Mouse (Mus musculus): ENCODE results near the gene Krtap31-1. TPM values are rescaled to one million over a fixed set of nuclear protein-coding genes. Genes with fewer than 3 reads are reported as not detected.

The Krtap31-1 gene
- polyA plus RNA-seq, 1 experiment from 2014 or later: not detected

GRCm38 (mm10) chr11:99937751-99938264 lies 30.1 kb downstream of the Krtap31-1 start:
- DNase-seq (ENCODE audit: low spot score): no peak

GRCm38 (mm10) chr11:99948175-99948574 lies 40.5 kb downstream of the Krtap31-1 start, which contains the start of gene Krtap9-5:
Gene Krtap9-5 (plus strand): TSS chr11:99948475.
- Histone ChIP-seq H3K9ac (replicated peaks; ENCODE audit: low read depth) (no peak within 1 kb of the TSS), H3K36me3 (ENCODE audit: insufficient read depth, low read length) (no peaks in the 10 kb centered on the region)
- 87% methylated on average over 2 of the region's 2 CpGs for WGBS

More at GRCm38 (mm10) chr11:99937751-99938264, 30.1 kb downstream of the Krtap31-1 start:
- Histone ChIP-seq H3K9ac (replicated peaks; ENCODE audit: low read depth) (no peak overlapping the region), H3K27ac (ENCODE audit: low read length) (no peak overlapping the region), H3K27me3 (replicated peaks; ENCODE audit: insufficient read depth, low read length) (no peaks in the 10 kb centered on the region), H3K36me3 (ENCODE audit: insufficient read depth, low read length) (no peaks in the 10 kb centered on the region), H3K9me3 (ENCODE audit: low read length) (no peaks in the 10 kb centered on the region), H3K4me3 (ENCODE audit: low read depth, low read length) (no peak overlapping the region), H3K4me1 (ENCODE audit: insufficient read depth, low read depth, low read length) (no peaks in the 10 kb centered on the region), H3K4me2 (replicated peaks; ENCODE audit: low read depth, low read length) (no peak overlapping the region)
- ATAC-seq: no peak
- 78% methylated on average over 9 of the region's 9 CpGs for WGBS
- no peak for TF ChIP-seq EP300 (IDR thresholded peaks at IDR 0.05)
- no peak for TF ChIP-seq CTCF (IDR thresholded peaks at IDR 0.05)

More at GRCm38 (mm10) chr11:99948175-99948574, 40.5 kb downstream of the Krtap31-1 start, which contains the start of gene Krtap9-5:
- Histone ChIP-seq H3K27ac (ENCODE audit: low read length) (no peak within 1 kb of the TSS), H3K4me1 (ENCODE audit: insufficient read depth, low read depth, low read length) (no peaks in the 10 kb centered on the region), H3K27me3 (replicated peaks; ENCODE audit: insufficient read depth, low read length) (no peaks in the 10 kb centered on the region), H3K9me3 (ENCODE audit: low read length) (no peaks in the 10 kb centered on the region), H3K4me3 (ENCODE audit: low read depth, low read length) (no peak within 1 kb of the TSS), H3K4me2 (replicated peaks; ENCODE audit: low read depth, low read length) (no peak within 1 kb of the TSS)
- no peak for TF ChIP-seq CTCF (IDR thresholded peaks at IDR 0.05)
- no peak for TF ChIP-seq EP300 (IDR thresholded peaks at IDR 0.05)
- DNase-seq (ENCODE audit: low spot score) (no peak), ATAC-seq (no peak)

Other genes starting within 250 kb of the Krtap31-1 start
- not detected in 2 replicates for gene Gm11563, start 249.0 kb upstream of the Krtap31-1 start, polyA plus RNA-seq (2015; fragmentation: Nextera tagmentation; extraction: Ambion mirVana)
- gene Krtap4-6, start 242.0 kb upstream of the Krtap31-1 start, polyA plus RNA-seq (2015; fragmentation: Nextera tagmentation; extraction: Ambion mirVana): not detected in 2 replicates
- not detected in 2 replicates for gene Gm14190, start 217.2 kb upstream of the Krtap31-1 start, polyA plus RNA-seq (2015; fragmentation: Nextera tagmentation; extraction: Ambion mirVana)
- not detected in 2 replicates for gene Gm14180, start 173.6 kb upstream of the Krtap31-1 start, polyA plus RNA-seq (2015; fragmentation: Nextera tagmentation; extraction: Ambion mirVana)
- gene Gm11595, start 135.0 kb upstream of the Krtap31-1 start, polyA plus RNA-seq (2015; fragmentation: Nextera tagmentation; extraction: Ambion mirVana): not detected in 2 replicates
- not detected in 2 replicates for gene Krtap4-8, start 127.2 kb upstream of the Krtap31-1 start, polyA plus RNA-seq (2015; fragmentation: Nextera tagmentation; extraction: Ambion mirVana)
- gene Krtap4-9, start 122.7 kb upstream of the Krtap31-1 start, polyA plus RNA-seq (2015; fragmentation: Nextera tagmentation; extraction: Ambion mirVana): not detected in 2 replicates
- gene Gm11596, start 114.5 kb upstream of the Krtap31-1 start, polyA plus RNA-seq (2015; fragmentation: Nextera tagmentation; extraction: Ambion mirVana): not detected in 2 replicates
- gene Gm11569, start 109.0 kb upstream of the Krtap31-1 start, polyA plus RNA-seq (2015; fragmentation: Nextera tagmentation; extraction: Ambion mirVana): not detected in 2 replicates
- gene Gm11554, start 103.5 kb upstream of the Krtap31-1 start, polyA plus RNA-seq (2015; fragmentation: Nextera tagmentation; extraction: Ambion mirVana): not detected in 2 replicates
- not detected in 2 replicates for gene Krtap4-13, start 98.0 kb upstream of the Krtap31-1 start, polyA plus RNA-seq (2015; fragmentation: Nextera tagmentation; extraction: Ambion mirVana)
- not detected in 2 replicates for gene Gm11564, start 92.3 kb upstream of the Krtap31-1 start, polyA plus RNA-seq (2015; fragmentation: Nextera tagmentation; extraction: Ambion mirVana)
- not detected in 2 replicates for gene 2300003K06Rik, start 69.9 kb upstream of the Krtap31-1 start, polyA plus RNA-seq (2015; fragmentation: Nextera tagmentation; extraction: Ambion mirVana)
- gene Krtap4-16, start 56.3 kb upstream of the Krtap31-1 start, polyA plus RNA-seq (2015; fragmentation: Nextera tagmentation; extraction: Ambion mirVana): not detected in 2 replicates
- gene Gm11568, start 50.0 kb upstream of the Krtap31-1 start, polyA plus RNA-seq (2015; fragmentation: Nextera tagmentation; extraction: Ambion mirVana): not detected in 2 replicates
- gene Gm11559, start 43.4 kb upstream of the Krtap31-1 start, polyA plus RNA-seq (2015; fragmentation: Nextera tagmentation; extraction: Ambion mirVana): not detected in 2 replicates
- gene Krtap9-1, start 34.5 kb upstream of the Krtap31-1 start, polyA plus RNA-seq (2015; fragmentation: Nextera tagmentation; extraction: Ambion mirVana): not detected in 2 replicates
- gene Gm11567, start 28.7 kb upstream of the Krtap31-1 start, polyA plus RNA-seq (2015; fragmentation: Nextera tagmentation; extraction: Ambion mirVana): not detected in 2 replicates
- gene Gm11565, start 6.8 kb downstream of the Krtap31-1 start, polyA plus RNA-seq (2015; fragmentation: Nextera tagmentation; extraction: Ambion mirVana): not detected in 2 replicates
- gene Krtap31-2, start 28.4 kb downstream of the Krtap31-1 start, polyA plus RNA-seq (2015; fragmentation: Nextera tagmentation; extraction: Ambion mirVana): not detected in 2 replicates
- gene Krtap9-5, start 40.6 kb downstream of the Krtap31-1 start, polyA plus RNA-seq (2015; fragmentation: Nextera tagmentation; extraction: Ambion mirVana): not detected in 2 replicates
- not detected in 2 replicates for gene Krtap29-1, start 71.1 kb downstream of the Krtap31-1 start, polyA plus RNA-seq (2015; fragmentation: Nextera tagmentation; extraction: Ambion mirVana)
- gene Krtap16-1, start 78.7 kb downstream of the Krtap31-1 start, polyA plus RNA-seq (2015; fragmentation: Nextera tagmentation; extraction: Ambion mirVana): not detected in 2 replicates
- 8.4 and 11.5 TPM in 2 replicates for gene Krtap17-1, start 86.1 kb downstream of the Krtap31-1 start, polyA plus RNA-seq (2015; fragmentation: Nextera tagmentation; extraction: Ambion mirVana)
- 0.17 and 0.23 TPM in 2 replicates for gene Krt33a, start 108.3 kb downstream of the Krtap31-1 start, polyA plus RNA-seq (2015; fragmentation: Nextera tagmentation; extraction: Ambion mirVana)
- 0.16 TPM in 1 of 2 replicates, not detected in the other for gene Krt33b, start 121.9 kb downstream of the Krtap31-1 start, polyA plus RNA-seq (2015; fragmentation: Nextera tagmentation; extraction: Ambion mirVana)
- gene Krt34, start 133.6 kb downstream of the Krtap31-1 start, polyA plus RNA-seq (2015; fragmentation: Nextera tagmentation; extraction: Ambion mirVana): 0.11 and 0.18 TPM in 2 replicates
- not detected in 2 replicates for gene Krt31, start 142.6 kb downstream of the Krtap31-1 start, polyA plus RNA-seq (2015; fragmentation: Nextera tagmentation; extraction: Ambion mirVana)
- not detected in 2 replicates for gene Krt32, start 180.3 kb downstream of the Krtap31-1 start, polyA plus RNA-seq (2015; fragmentation: Nextera tagmentation; extraction: Ambion mirVana)
- gene Krt35, start 188.3 kb downstream of the Krtap31-1 start, polyA plus RNA-seq (2015; fragmentation: Nextera tagmentation; extraction: Ambion mirVana): not detected in 2 replicates
- gene Krt36, start 197.7 kb downstream of the Krtap31-1 start, polyA plus RNA-seq (2015; fragmentation: Nextera tagmentation; extraction: Ambion mirVana): 0.11 TPM in 1 of 2 replicates, not detected in the other
- 0.60 and 0.68 TPM in 2 replicates for gene Krt13, start 213.6 kb downstream of the Krtap31-1 start, polyA plus RNA-seq (2015; fragmentation: Nextera tagmentation; extraction: Ambion mirVana)
- gene Krt15, start 228.0 kb downstream of the Krtap31-1 start, polyA plus RNA-seq (2015; fragmentation: Nextera tagmentation; extraction: Ambion mirVana): 28.1 and 58.8 TPM in 2 replicates
- gene Krt19, start 240.7 kb downstream of the Krtap31-1 start, polyA plus RNA-seq (2015; fragmentation: Nextera tagmentation; extraction: Ambion mirVana): 460 and 573 TPM in 2 replicates

Data from lung, postnatal 0 days (tissue).